Mouse (Mus musculus) kidney, embryonic 16.5 days (tissue): ENCODE data around the gene B4galt2. TPM values are rescaled to one million over a fixed set of nuclear protein-coding genes. Genes with fewer than 3 reads are reported as not detected.
A peak's percentile ranks its signal among the peaks of the same experiment; 100 is the strongest.

Experiments
- ATAC-seq: fragments of 200-750 bp; cut with Nextera tagmentation; 2 replicates; pipeline ENCODE4 v1.8.0; 2017; ENCODE audit warnings: moderate TSS enrichment; ENCODE audit not compliant: low FRiP score, low TSS enrichment
- H3K27ac ChIP-seq: fragments of 300-500 bp; sonication (generic); 2 replicates; pipeline ENCODE4 v1.5.1; 2014; ENCODE audit warnings: low read length
- H3K27me3 ChIP-seq: fragments of 300-500 bp; sonication (generic); 2 replicates; pipeline ENCODE4 v1.6.1; 2014; ENCODE audit warnings: low read length, control low read depth, mixed read lengths; ENCODE audit not compliant: insufficient read depth
- H3K36me3 ChIP-seq: fragments of 300-500 bp; sonication (generic); 2 replicates; pipeline ENCODE4 v1.6.1; 2014; ENCODE audit warnings: low read length, control low read depth, mixed read lengths; ENCODE audit not compliant: insufficient read depth
- H3K4me1 ChIP-seq: fragments of 300-500 bp; sonication (generic); 2 replicates; pipeline ENCODE4 v1.6.1; 2014; ENCODE audit warnings: low read length, control low read depth, mixed read lengths; ENCODE audit not compliant: insufficient read depth
- H3K4me2 ChIP-seq: fragments of 300-500 bp; sonication (generic); replicated peaks from 2 replicates; pipeline ENCODE4 v1.6.1; 2014; ENCODE audit warnings: low read depth, low read length
- H3K4me3 ChIP-seq: fragments of 300-500 bp; sonication (generic); 2 replicates; pipeline ENCODE4 v1.5.1; 2014; ENCODE audit warnings: mild to moderate bottlenecking, low read length
- H3K9ac ChIP-seq: fragments of 300-500 bp; sonication (generic); replicated peaks from 2 replicates; pipeline ENCODE4 v1.6.1; 2014; ENCODE audit warnings: low read length
- H3K9me3 ChIP-seq: fragments of 300-500 bp; sonication (generic); 2 replicates; pipeline ENCODE4 v1.6.1; 2016; ENCODE audit warnings: low read length, control low read depth
- WGBS: fragments of 180-500 bp; shearing (Covaris S2); extraction: QIAGEN DNeasy Blood & Tissue Kit; methylation state at CpG from one replicate; pipeline ENCODE4 v1.1.7; 2014; 5-methylcytosine and 5-hydroxymethylcytosine counted together
- polyA plus RNA-seq: library from polyadenylated mRNA; unstranded; fragments of >200 nt; fragmentation: Nextera tagmentation; extraction: Ambion mirVana; gene quantifications from 2 replicates; pipeline ENCODE4 v1.2.1, GENCODE M21; 2015

Gene B4galt2
- polyA plus RNA-seq: 18.0 TPM in 2 replicates

DNA sequence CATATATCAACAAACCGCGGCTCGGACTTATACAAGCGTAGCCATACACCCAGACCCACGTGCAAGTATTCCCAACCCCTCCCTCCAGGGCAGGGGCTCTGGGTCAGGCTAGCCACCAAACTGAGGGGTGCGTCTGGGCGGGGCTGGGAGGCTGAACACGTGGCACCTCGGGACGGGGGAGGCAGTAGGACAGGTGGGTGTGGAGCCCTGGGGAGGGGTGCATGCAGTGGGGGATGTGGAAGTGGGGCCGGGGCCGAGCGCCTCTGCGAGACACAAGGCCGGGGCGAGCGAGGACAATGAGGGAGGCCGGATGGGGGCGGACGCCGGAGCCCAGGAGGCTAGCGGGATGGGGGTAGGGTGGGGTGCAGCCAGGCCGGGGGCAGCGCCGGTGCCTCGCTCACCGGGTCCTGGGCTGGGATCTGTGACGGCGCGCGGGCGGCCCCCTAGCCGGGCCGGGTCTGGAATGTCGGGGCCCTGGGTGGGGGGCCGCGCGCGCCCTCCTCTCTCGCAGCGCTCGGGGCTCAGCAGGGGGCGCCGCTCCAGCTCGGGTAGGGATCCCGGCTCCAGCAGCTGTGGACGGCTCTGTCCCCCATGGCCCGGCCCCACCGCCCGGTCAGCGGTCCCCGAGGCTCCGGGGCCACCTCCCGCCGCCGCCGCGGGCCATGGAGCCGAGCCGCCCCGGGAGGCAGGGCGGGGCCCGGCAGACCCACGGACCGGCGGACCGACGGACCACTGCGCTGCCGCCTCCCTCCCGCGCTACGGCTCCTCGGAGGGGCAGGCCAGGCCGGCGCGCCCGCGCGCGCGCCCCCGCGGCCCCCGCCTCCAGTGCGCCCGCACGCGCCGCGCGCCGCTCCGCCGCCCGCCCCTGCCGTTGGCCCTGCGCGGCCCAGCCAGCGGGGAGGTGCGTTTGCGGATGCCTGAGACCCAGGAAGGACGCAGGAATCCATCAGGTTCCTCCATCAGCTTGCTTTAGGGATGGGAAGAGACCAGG, at the start of gene B4galt2:
Gene B4galt2 (minus strand): TSS at position 787 of the 991 bp plus-strand sequence.
- H3K4me3 ChIP-seq: peak within 1 kb of the TSS; percentile 73
- H3K9ac ChIP-seq: peak within 1 kb of the TSS; percentile 90
- H3K27me3 ChIP-seq: no peaks in the 10 kb centered on the region
- H3K9me3 ChIP-seq: no peaks in the 10 kb centered on the region
- peak within 1 kb of the TSS; percentile 91 for H3K4me2 ChIP-seq
- H3K4me1 ChIP-seq: peaks cover 34% of the 10 kb centered on the region
- H3K27ac ChIP-seq: peak within 1 kb of the TSS; percentile 23; the same call in 1 of the 2 replicates
- peak; percentile 53 for ATAC-seq
- peaks cover 11% of the 10 kb centered on the region for H3K36me3 ChIP-seq
- WGBS: under 1% methylated on average over 81 of the region's 103 CpGs

DNA sequence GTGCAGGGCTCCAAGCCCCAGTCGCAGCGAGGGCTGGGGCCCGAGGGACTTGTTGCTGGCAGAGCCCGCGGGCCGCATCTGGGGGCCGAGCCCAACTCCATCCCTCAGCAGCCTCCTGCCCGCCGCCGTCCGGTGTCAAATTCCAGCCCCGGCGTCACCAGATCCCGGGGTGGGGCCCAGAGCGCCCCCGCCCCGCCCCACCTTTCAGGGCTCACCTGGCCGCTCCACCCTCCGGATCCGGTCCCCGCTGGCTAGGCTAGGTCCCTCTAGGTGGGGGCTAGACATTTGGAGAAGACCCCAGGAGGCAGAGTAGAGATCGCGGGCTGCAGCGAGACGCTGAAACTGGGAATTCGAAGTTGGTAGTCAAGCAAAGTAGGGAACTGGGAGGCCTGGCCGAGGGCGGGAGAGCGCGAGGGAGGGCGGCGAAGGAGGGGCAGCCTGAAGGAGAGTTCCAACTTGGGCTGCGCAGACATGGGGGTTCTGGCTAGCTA, 46.1 kb upstream of the B4galt2 start, which contains the start of gene Artn:
Gene Artn (minus strand): TSS at position 373 of the 491 bp plus-strand sequence.
- Histone ChIP-seq H3K9me3 (no peaks in the 10 kb centered on the region), H3K4me1 (peaks cover 27% of the 10 kb centered on the region), H3K4me2 (peak within 1 kb of the TSS; percentile 90), H3K4me3 (peak within 1 kb of the TSS; percentile 58), H3K9ac (peak within 1 kb of the TSS; percentile 69), H3K27me3 (peaks cover 41% of the 10 kb centered on the region), H3K36me3 (no peaks in the 10 kb centered on the region), H3K27ac (peak within 1 kb of the TSS; percentile 71)
- WGBS: 0% methylated on average over 33 of the region's 33 CpGs
- ATAC-seq: peak; percentile 76

DNA sequence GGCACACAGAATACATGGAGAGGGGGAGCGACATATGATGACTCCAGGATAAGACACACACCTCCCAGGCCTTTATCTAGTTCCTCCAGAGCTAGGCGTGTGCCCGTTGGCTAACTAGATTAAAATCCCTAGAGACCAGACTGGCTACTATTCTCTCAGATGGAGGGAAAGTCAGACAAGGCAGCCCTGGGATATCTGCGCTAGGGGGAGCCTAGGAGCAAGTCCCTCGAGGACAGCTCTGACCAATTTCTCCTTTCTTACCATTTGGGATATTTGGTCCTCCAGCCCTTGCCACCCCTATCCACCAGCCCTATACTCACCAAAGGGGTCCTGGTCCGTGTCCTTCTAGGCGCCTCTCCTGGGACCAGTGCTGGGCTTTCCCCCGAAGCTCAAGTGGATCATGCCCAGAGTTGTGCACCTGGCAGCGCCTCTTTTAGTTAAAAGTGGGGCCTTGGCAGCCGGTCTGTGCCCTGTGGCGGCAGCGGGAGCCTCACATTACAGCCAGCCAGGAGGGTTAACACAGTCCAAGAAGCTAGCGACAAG, 45.5 kb upstream of the B4galt2 start:
- Histone ChIP-seq H3K4me3 (peak overlapping the region; percentile 58), H3K27me3 (peaks cover 41% of the 10 kb centered on the region), H3K9ac (peak overlapping the region; percentile 69), H3K9me3 (no peaks in the 10 kb centered on the region), H3K4me2 (peak overlapping the region; percentile 90), H3K36me3 (no peaks in the 10 kb centered on the region), H3K27ac (peak overlapping the region; percentile 71), H3K4me1 (peaks cover 27% of the 10 kb centered on the region)
- WGBS: 1% methylated on average over 13 of the region's 13 CpGs
- peak; percentile 50 for ATAC-seq

DNA sequence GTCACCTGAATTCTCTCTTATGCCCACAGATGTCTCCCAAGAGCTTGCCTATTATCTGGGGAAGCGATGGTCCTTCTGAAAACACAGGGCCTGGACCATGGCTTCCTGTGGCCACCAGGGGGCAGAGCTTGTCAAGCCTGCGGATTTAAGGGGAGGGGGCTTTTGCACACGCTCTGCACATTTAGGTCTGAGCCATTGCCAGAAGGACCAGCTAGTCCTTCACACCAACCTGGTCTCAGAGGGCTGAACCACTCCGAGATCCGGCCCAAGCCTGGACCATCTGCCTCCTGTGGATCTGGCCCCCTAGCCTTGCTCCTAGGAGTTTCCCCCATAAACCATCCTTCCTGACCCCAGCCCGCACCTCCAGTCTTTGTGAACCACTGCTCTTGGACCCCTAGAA, 44.9 kb upstream of the B4galt2 start:
- no peak overlapping the region for H3K4me3 ChIP-seq
- no peaks in the 10 kb centered on the region for H3K9me3 ChIP-seq
- no peaks in the 10 kb centered on the region for H3K36me3 ChIP-seq
- peaks cover 27% of the 10 kb centered on the region for H3K4me1 ChIP-seq
- H3K4me2 ChIP-seq: peak overlapping the region; percentile 90
- H3K9ac ChIP-seq: no peak overlapping the region
- 13% methylated on average over 6 of the region's 6 CpGs for WGBS
- H3K27ac ChIP-seq: no peak overlapping the region
- ATAC-seq: no peak
- peaks cover 41% of the 10 kb centered on the region for H3K27me3 ChIP-seq

DNA sequence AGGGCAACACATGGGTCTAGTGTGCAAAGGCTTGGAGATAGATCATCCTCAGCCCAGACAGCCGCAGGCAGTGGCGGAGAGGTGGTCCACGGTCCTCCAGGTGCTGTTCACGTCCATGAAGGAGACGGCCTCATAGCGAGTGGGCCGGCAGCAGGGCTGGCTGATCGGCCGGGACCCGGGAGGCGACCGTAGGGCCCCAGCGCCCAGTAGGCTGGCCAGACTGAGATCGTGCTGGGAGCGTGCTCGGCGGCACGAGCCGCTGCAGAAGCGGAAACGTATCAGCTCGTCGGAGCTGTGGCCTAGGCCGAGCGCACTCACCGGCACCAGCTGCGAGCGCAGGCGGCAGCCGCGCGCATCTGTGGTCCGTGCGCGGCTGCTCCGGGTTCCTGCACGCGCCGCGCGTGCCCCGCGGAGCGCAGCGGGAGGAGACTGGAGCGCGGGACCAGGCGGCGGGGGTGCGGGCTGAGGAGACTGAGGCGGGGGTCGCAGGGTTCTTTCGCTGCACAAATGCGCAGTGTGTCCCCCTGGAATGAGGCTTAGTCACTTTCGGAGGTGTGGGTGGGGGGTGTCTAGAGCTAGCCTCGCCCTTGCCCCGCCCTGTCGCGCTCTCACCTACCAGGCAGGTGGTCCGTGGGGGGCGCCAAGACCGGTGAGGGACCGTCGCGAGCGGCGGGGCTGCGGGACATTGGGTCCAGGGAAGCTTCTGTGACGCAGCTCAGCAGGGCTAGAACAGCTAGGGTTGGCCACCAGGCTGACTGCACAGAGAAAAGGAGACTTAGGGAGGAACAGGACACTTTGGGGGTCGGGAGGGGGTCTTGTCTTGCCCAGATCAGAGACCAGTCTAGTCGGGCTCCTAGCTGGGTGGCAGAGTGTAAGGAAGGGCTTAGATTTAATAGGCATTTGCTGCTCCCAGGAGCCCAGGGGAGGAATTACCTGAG, 43.5 kb upstream of the B4galt2 start:
- peak overlapping the region; percentile 54 for H3K4me3 ChIP-seq
- peak overlapping the region; percentile 91 for H3K4me2 ChIP-seq
- ATAC-seq: peak; percentile 36; the same call in 1 of the 2 replicates
- no peaks in the 10 kb centered on the region for H3K9me3 ChIP-seq
- H3K27ac ChIP-seq: no peak overlapping the region
- H3K4me1 ChIP-seq: peaks cover 27% of the 10 kb centered on the region
- H3K36me3 ChIP-seq: no peaks in the 10 kb centered on the region
- WGBS: 1% methylated on average over 70 of the region's 71 CpGs
- peaks cover 41% of the 10 kb centered on the region for H3K27me3 ChIP-seq
- H3K9ac ChIP-seq: peak overlapping the region; percentile 61

DNA sequence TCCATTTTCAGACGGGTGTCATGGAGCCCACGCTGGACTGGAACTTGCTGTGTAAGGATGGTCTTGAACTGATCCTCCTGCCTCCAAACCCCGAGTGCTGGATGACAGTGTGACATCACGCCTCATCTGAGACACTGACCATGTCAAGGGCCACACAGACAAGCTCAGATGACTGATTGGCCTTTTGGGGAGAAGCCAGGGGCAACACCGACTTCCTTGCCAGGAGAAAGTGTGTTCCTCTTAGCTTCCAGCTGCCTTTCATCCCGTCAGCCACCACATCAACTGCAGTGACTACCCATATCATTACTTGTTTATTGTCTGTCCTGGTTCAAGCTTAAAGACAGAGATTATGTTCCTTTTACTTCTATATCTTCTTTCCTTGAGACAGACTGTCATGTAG, 41.6 kb upstream of the B4galt2 start:
- Histone ChIP-seq H3K4me3 (no peak overlapping the region), H3K9me3 (no peaks in the 10 kb centered on the region), H3K27me3 (peaks cover 37% of the 10 kb centered on the region), H3K36me3 (no peaks in the 10 kb centered on the region), H3K9ac (no peak overlapping the region), H3K4me1 (peaks cover 25% of the 10 kb centered on the region), H3K4me2 (no peak overlapping the region), H3K27ac (no peak overlapping the region)
- 57% methylated on average over 5 of the region's 6 CpGs for WGBS
- ATAC-seq: no peak

DNA sequence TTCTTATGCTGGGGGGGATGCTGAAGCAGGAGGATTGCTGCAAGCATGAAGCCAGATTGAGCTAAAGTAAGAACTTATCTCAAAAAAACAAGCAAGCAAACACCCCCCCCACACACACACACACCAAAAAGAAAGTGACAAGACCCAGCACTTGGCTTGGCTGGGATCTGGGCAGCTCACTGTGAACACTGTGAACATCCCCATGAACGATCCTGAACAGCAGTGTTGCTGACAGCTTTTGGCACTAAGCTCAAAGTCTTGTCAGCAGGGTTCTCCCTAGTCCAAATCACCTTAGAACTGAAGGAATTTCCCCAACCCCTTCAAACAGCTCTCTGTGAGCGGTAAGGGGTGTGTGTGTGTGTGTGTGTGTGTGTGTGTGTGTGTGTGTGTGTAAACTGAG, 40.2 kb upstream of the B4galt2 start:
- no peak overlapping the region for H3K9ac ChIP-seq
- peaks cover 13% of the 10 kb centered on the region for H3K4me1 ChIP-seq
- no peak for ATAC-seq
- H3K4me3 ChIP-seq: no peak overlapping the region
- H3K27me3 ChIP-seq: peaks cover 33% of the 10 kb centered on the region
- H3K9me3 ChIP-seq: no peaks in the 10 kb centered on the region
- no peaks in the 10 kb centered on the region for H3K36me3 ChIP-seq
- no peak overlapping the region for H3K27ac ChIP-seq
- 65% methylated on average over 2 of the region's 2 CpGs for WGBS
- H3K4me2 ChIP-seq: no peak overlapping the region

DNA sequence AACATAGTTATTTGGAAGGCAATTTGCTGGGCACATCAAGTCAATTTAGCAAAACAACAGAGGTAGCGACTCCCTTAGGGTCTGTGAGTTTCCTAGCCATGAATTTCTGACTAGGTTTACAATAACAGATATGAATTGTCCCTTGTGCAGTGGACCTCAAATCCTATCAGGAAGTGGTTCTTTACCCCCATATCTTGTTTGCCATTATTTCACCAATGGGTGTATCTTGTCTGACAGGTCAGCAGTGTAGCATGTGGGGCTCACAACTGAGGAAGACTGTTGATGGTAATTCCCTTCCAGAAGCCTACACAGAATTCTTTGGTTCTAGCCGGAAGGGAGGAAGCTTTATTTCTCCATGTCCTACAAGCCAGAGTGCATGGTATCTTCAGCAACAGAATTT, 38.1 kb upstream of the B4galt2 start:
- WGBS: 86% methylated on average over 2 of the region's 2 CpGs
- Histone ChIP-seq H3K27me3 (peaks cover 13% of the 10 kb centered on the region), H3K27ac (no peak overlapping the region), H3K9ac (no peak overlapping the region), H3K9me3 (no peaks in the 10 kb centered on the region), H3K4me2 (no peak overlapping the region), H3K36me3 (no peaks in the 10 kb centered on the region), H3K4me1 (peaks cover 3% of the 10 kb centered on the region), H3K4me3 (no peak overlapping the region)
- ATAC-seq: no peak

DNA sequence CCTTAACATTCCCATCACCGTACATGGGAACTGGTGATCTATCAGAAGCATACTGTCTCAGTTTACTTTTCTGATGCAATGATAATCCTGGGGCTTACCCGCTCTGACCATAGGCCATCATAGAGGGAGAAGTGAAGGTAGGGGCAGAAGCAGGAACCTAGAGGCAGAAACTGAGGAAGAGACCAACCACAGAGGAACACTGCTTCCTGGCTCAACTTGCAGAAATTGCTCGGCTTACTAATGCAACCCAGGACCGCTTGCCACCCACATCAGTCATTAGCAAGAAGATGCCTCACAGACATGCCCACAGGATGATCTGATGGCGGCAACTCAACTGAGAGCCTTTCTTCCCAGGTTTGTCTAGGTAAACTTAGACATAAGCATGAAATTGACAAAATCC, 35.5 kb upstream of the B4galt2 start:
- Histone ChIP-seq H3K36me3 (no peaks in the 10 kb centered on the region), H3K9me3 (no peaks in the 10 kb centered on the region), H3K4me3 (no peak overlapping the region), H3K4me2 (no peak overlapping the region), H3K9ac (no peak overlapping the region), H3K27me3 (no peaks in the 10 kb centered on the region), H3K27ac (no peak overlapping the region), H3K4me1 (peaks cover 16% of the 10 kb centered on the region)
- 87% methylated on average over 5 of the region's 5 CpGs for WGBS
- ATAC-seq: no peak
